In genomic region chrX:56751536-56751935, GRCm38 (mm10) we compare ENCODE assay signal across 20 mouse cellular contexts. TPM values are rescaled to one million over a fixed set of nuclear protein-coding genes. Genes with fewer than 3 reads are reported as not detected.
A peak's percentile ranks its signal among the peaks of the same experiment; 100 is the strongest.
DNase-seq lines count a peak whose midpoint lies in the region; TF ChIP-seq lines count a peak whose summit lies in the region.
"Had no signal": no experiment of that assay in that cellular context is flagged by ENCODE, and none has a peak within 500 bp of the region (broad histone marks: within the 10 kb centered on the region; RNA-seq: fewer than 3 reads in every experiment).

No protein-coding gene starts in this region.

- intact Hi-C loops in gastrocnemius, adult 2 months (cut with DNase I): loop anchor here (1.0 kb wide), 1 partner anchor 101 kb away; no protein-coding TSS in a partner anchor
- intact Hi-C loops in left cerebral cortex, adult 2 months (cut with DNase I): loop anchor here (5.0 kb wide), 1 partner anchor 99 kb away; no protein-coding TSS in a partner anchor
- intact Hi-C loops in left cerebral cortex, postnatal 4 days (cut with DNase I): no loop called here

- no peak for DNase-seq in gastrocnemius, adult 2 months
- no peak for DNase-seq in gastrocnemius, postnatal 25 days
- DNase-seq in left cerebral cortex, adult 2 months (ENCODE audit: extremely low spot score in 1 of 2, low spot score in 2 of 2): no peak
- no peak for DNase-seq in left cerebral cortex, postnatal 4 days
- DNase-seq in ES-CJ7 (ENCODE audit: low read depth, low spot score): peak; percentile 5
- no peak for DNase-seq in urinary bladder, postnatal 36 days (ENCODE audit: low spot score in 2 of 2)
- no peak for DNase-seq in layer of hippocampus, adult 9-10 months (ENCODE audit: low spot score)
- DNase-seq: cerebellum, adult 9-11 months; kidney, postnatal 10 days; liver; right cerebral cortex, adult 18-20 months; thymus, adult 2 months had no signal

- TF ChIP-seq CTCF in gastrocnemius, adult 2 months (IDR thresholded peaks at IDR 0.05): peak; percentile 49
- TF ChIP-seq CTCF in left cerebral cortex, adult 2 months (IDR thresholded peaks at IDR 0.05): peak; percentile 10; the same call in 1 of the 2 replicates
- TF ChIP-seq CTCF in cortical plate, adult 2 months (IDR thresholded peaks at IDR 0.05; ENCODE audit: extremely low read depth, insufficient read depth, low read length): peak; percentile 1; the same call in 1 of the 2 replicates

- H3K4me3 ChIP-seq in gastrocnemius, adult 2 months: no peak overlapping the region
- H3K4me3 ChIP-seq in left cerebral cortex, adult 2 months: no peak overlapping the region
- H3K4me3 ChIP-seq in cortical plate, adult 2 months (ENCODE audit: insufficient read depth, low read length): no peak overlapping the region
- H3K4me3 ChIP-seq: forebrain, embryonic 13.5 days; heart, embryonic 13.5 days; hindbrain, embryonic 10.5 days; lung, embryonic 15.5 days; midbrain, embryonic 13.5 days had no signal

- no peak for TF ChIP-seq POLR2A in cortical plate, adult 2 months (IDR thresholded peaks at IDR 0.05; ENCODE audit: extremely low read depth, insufficient read depth, low read length)

- no peak overlapping the region for H3K27ac ChIP-seq in gastrocnemius, adult 2 months
- H3K27ac ChIP-seq in left cerebral cortex, adult 2 months: no peak overlapping the region
- no peak overlapping the region for H3K27ac ChIP-seq in cortical plate, adult 2 months (ENCODE audit: insufficient read depth, low read length)
- H3K27ac ChIP-seq: forebrain, embryonic 13.5 days; heart, embryonic 13.5 days; hindbrain, embryonic 10.5 days; lung, embryonic 15.5 days; midbrain, embryonic 13.5 days had no signal

- no peaks in the 10 kb centered on the region for H3K4me1 ChIP-seq in cortical plate, adult 2 months (ENCODE audit: control insufficient read depth, insufficient read depth, low read length)
- H3K4me1 ChIP-seq: hindbrain, embryonic 10.5 days; lung, embryonic 15.5 days; midbrain, embryonic 13.5 days had no signal

RNA-seq across cellular contexts. Expression of gene Fhl1, which starts 19.9 kb away (rescaled TPM):
- total RNA-seq in gastrocnemius, adult 2 months (2021): 1,000 to 10,000 TPM in 1 of 2 experiments, 100 to 1,000 TPM in 1; 673 to 2,064 TPM
- total RNA-seq in gastrocnemius, postnatal 25 days (2021): 1,000 to 10,000 TPM; 1,461 to 3,729 TPM
- 10 to 100 TPM; 89.4 to 94.0 TPM for total RNA-seq in left cerebral cortex, adult 2 months (2021)
- 100 to 1,000 TPM; 153 to 169 TPM for total RNA-seq in left cerebral cortex, postnatal 4 days (2021)
- 150 and 152 TPM in 2 replicates for polyA plus RNA-seq in cortical plate, adult 2 months (2012; rRNA removed)
- total RNA-seq: granulocyte monocyte progenitor cell, adult 5-6 weeks had no signal
- polyA plus RNA-seq: activated CD4-positive, CD25-positive, alpha-beta regulatory T cell, adult 4 months had no signal
